Mouse (Mus musculus): ENCODE results near the gene Lig1. TPM values are rescaled to one million over a fixed set of nuclear protein-coding genes. Genes with fewer than 3 reads are reported as not detected.

Gene Lig1
- total RNA-seq, 2 experiments from 2014 or later, result 6.3 to 9.1 TPM

- DNase-seq (ENCODE audit: low spot score in 2 of 2), result no peak
- Histone ChIP-seq H3K27ac (no peak overlapping the region), H3K4me3 (no peak overlapping the region)
- no peak for TF ChIP-seq CTCF (conservative IDR thresholded peaks at IDR 0.05)
These were observed 14.3 kb downstream of the Lig1 start for GRCm38 (mm10) chr7:13291370-13291769.

GRCm38 (mm10) chr7:13293878-13294855, 17.1 kb downstream of the Lig1 start:
- DNase-seq (ENCODE audit: low spot score in 2 of 2), result no peak
- Histone ChIP-seq H3K4me3 (no peak overlapping the region), H3K27ac (no peak overlapping the region)
- TF ChIP-seq CTCF (conservative IDR thresholded peaks at IDR 0.05), result no peak

GRCm38 (mm10) chr7:13295256-13295655, 18.2 kb downstream of the Lig1 start:
- Histone ChIP-seq H3K4me3 (no peak overlapping the region), H3K27ac (no peak overlapping the region)
- no peak for DNase-seq (ENCODE audit: low spot score in 2 of 2)
- no peak for TF ChIP-seq CTCF (conservative IDR thresholded peaks at IDR 0.05)

- TF ChIP-seq CTCF (conservative IDR thresholded peaks at IDR 0.05), result no peak
- Histone ChIP-seq H3K27ac (no peak overlapping the region), H3K4me3 (no peak overlapping the region)
- no peak for DNase-seq (ENCODE audit: low spot score in 2 of 2)
These were observed 20.6 kb downstream of the Lig1 start for GRCm38 (mm10) chr7:13297636-13298035.

- Histone ChIP-seq H3K27ac (no peak overlapping the region), H3K4me3 (no peak overlapping the region)
- DNase-seq (ENCODE audit: low spot score in 2 of 2), result no peak
- no peak for TF ChIP-seq CTCF (conservative IDR thresholded peaks at IDR 0.05)
These were observed 21.7 kb downstream of the Lig1 start for GRCm38 (mm10) chr7:13298821-13299220.

GRCm38 (mm10) chr7:13301643-13302042, 24.6 kb downstream of the Lig1 start:
- no peak overlapping the region for H3K27ac ChIP-seq
- no peak overlapping the region for H3K4me3 ChIP-seq
- DNase-seq (ENCODE audit: low spot score in 2 of 2), result no peak
- TF ChIP-seq CTCF (conservative IDR thresholded peaks at IDR 0.05), result no peak

GRCm38 (mm10) chr7:13302780-13303179, 25.7 kb downstream of the Lig1 start:
- Histone ChIP-seq H3K27ac (no peak overlapping the region), H3K4me3 (no peak overlapping the region)
- no peak for TF ChIP-seq CTCF (conservative IDR thresholded peaks at IDR 0.05)
- DNase-seq (ENCODE audit: low spot score in 2 of 2), result no peak

GRCm38 (mm10) chr7:13303372-13303771, 26.3 kb downstream of the Lig1 start:
- no peak for TF ChIP-seq CTCF (conservative IDR thresholded peaks at IDR 0.05)
- no peak for DNase-seq (ENCODE audit: low spot score in 2 of 2)

GRCm38 (mm10) chr7:13309407-13309806, 32.3 kb downstream of the Lig1 start:
- no peak for TF ChIP-seq CTCF (conservative IDR thresholded peaks at IDR 0.05)
- no peak for DNase-seq (ENCODE audit: low spot score in 2 of 2)
- Histone ChIP-seq H3K4me3 (no peak overlapping the region), H3K27ac (no peak overlapping the region)

More at GRCm38 (mm10) chr7:13303372-13303771, 26.3 kb downstream of the Lig1 start:
- Histone ChIP-seq H3K4me3 (no peak overlapping the region), H3K27ac (no peak overlapping the region)

GRCm38 (mm10) chr7:13310493-13311199, 33.6 kb downstream of the Lig1 start:
- DNase-seq (ENCODE audit: low spot score in 2 of 2), result no peak
- H3K4me3 ChIP-seq, result no peak overlapping the region
- no peak overlapping the region for H3K27ac ChIP-seq
- TF ChIP-seq CTCF (conservative IDR thresholded peaks at IDR 0.05), result no peak

GRCm38 (mm10) chr7:13311401-13311800, 34.3 kb downstream of the Lig1 start:
- H3K4me3 ChIP-seq, result no peak overlapping the region
- no peak overlapping the region for H3K27ac ChIP-seq
- TF ChIP-seq CTCF (conservative IDR thresholded peaks at IDR 0.05), result no peak
- DNase-seq (ENCODE audit: low spot score in 2 of 2), result no peak

GRCm38 (mm10) chr7:13314095-13314597, 37.1 kb downstream of the Lig1 start:
- no peak overlapping the region for H3K27ac ChIP-seq
- no peak for TF ChIP-seq CTCF (conservative IDR thresholded peaks at IDR 0.05)
- H3K4me3 ChIP-seq, result no peak overlapping the region
- no peak for DNase-seq (ENCODE audit: low spot score in 2 of 2)

- Histone ChIP-seq H3K27ac (no peak overlapping the region), H3K4me3 (no peak overlapping the region)
- TF ChIP-seq CTCF (conservative IDR thresholded peaks at IDR 0.05), result no peak
- no peak for DNase-seq (ENCODE audit: low spot score in 2 of 2)
These were observed 44.3 kb downstream of the Lig1 start for GRCm38 (mm10) chr7:13321424-13321823.
